Mouse (Mus musculus) E14TG2a.4 (cell line): Measurements from ENCODE around the gene Srsf12.

ENCODE experiments used
- H3K27me3 ChIP-seq: 2 replicates; pipeline ENCODE4 v1.6.1; 2014; ENCODE audit warnings: low read length, control low read depth; ENCODE audit not compliant: insufficient read depth
- H3K36me3 ChIP-seq: 2 replicates; pipeline ENCODE4 v1.6.1; 2014; ENCODE audit warnings: low read length, control low read depth; ENCODE audit not compliant: insufficient read depth
- H3K4me1 ChIP-seq: replicated peaks from 2 replicates; pipeline ENCODE4 v1.6.1; 2014; ENCODE audit warnings: low read depth, low read length, control low read depth
- H3K4me3 ChIP-seq: replicated peaks from 2 replicates; pipeline ENCODE4 v1.5.1; 2014; ENCODE audit warnings: mild to moderate bottlenecking, low read length
- H3K9me3 ChIP-seq: 2 replicates; pipeline ENCODE4 v1.6.1; 2014; ENCODE audit warnings: low read length, control low read depth
- CTCF ChIP-seq: conservative IDR thresholded peaks from 2 replicates; pipeline ENCODE4 v1.5.1; 2014; ENCODE audit warnings: low read length
- NANOG ChIP-seq: IDR thresholded peaks from 2 replicates; pipeline ENCODE4 v1.6.1; 2014; ENCODE audit warnings: borderline replicate concordance, low read length, mixed read lengths
- POU5F1 ChIP-seq: IDR thresholded peaks from 2 replicates; pipeline ENCODE4 v1.6.1; 2014; ENCODE audit warnings: low read length, borderline replicate concordance

Srsf12 gene

DNA sequence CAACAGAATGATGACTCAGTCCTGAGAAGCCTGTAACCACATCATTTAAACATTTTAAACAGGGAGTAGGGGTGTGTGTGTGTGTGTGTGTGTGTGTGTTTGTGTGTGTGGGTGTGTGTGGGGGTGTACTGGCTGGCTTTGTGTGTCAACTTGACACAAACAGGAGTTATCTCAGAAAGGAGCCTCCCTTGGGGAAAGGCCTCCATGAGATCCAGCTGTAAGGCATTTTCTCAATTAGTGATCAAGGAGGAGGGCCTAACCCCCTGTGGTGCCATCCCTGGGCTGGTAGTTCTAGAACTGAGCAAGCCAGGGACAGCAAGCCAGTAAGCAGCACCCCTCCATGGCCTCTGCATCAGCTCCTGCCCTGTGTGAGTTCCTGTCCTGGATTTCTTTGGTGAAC is 51.5 kb downstream of the Srsf12 start:
- Histone ChIP-seq H3K9me3 (no peaks in the 10 kb centered on the region), H3K4me1 (peaks cover 41% of the 10 kb centered on the region), H3K36me3 (no peaks in the 10 kb centered on the region), H3K27me3 (no peaks in the 10 kb centered on the region), H3K4me3 (no peak overlapping the region)
- TF ChIP-seq POU5F1, result no peak
- TF ChIP-seq NANOG, result no peak
- TF ChIP-seq CTCF, result no peak

DNA sequence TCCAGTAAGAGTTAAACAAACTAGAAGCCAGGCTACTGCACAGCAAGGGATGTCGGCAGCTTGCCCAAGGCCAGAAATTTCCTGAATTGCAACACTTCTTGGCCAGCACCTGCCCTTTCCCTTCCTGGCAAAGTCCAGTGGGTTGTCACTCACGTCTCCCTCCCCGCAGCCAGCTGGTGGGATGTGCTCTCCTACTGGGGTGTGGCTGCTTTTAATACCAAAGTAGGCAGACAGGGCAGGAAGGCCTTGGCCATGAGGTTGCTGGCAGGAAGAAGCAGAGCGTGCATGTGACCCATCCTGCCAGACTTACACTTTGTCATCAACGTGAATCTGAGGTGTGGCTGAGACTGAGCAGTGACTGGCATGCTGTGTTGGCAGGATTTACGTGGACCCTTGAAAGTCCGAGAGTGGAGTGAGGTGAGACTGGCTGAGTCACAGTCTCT is 52.5 kb downstream of the Srsf12 start:
- no peak overlapping the region for H3K4me3 ChIP-seq
- TF ChIP-seq NANOG, result no peak
- no peak for TF ChIP-seq CTCF
- no peak for TF ChIP-seq POU5F1
- H3K4me1 ChIP-seq, result peaks cover 48% of the 10 kb centered on the region
- H3K9me3 ChIP-seq, result no peaks in the 10 kb centered on the region
- no peaks in the 10 kb centered on the region for H3K27me3 ChIP-seq
- no peaks in the 10 kb centered on the region for H3K36me3 ChIP-seq

DNA sequence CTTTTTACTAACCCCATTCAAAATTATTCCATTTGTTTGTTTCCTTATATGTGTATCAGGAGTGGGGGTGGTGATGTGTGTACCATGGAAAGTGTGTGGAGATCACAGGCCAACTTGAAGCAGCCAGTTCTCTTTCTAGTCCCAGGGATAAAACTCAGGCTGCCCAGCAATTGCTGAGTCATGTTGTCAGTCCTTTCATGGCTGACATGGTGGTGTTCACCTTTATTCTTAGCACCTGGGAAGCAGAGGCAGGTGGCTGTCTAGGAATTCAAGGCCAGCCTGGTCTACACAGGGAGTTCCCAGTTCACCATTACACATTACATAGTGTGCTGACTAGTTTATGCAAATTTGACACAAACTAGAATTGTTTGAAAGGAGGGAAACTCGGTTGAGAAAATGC is 54.1 kb downstream of the Srsf12 start:
- H3K4me3 ChIP-seq, result no peak overlapping the region
- peaks cover 40% of the 10 kb centered on the region for H3K4me1 ChIP-seq
- peaks cover under 1% of the 10 kb centered on the region; the same call in 1 of the 2 replicates for H3K9me3 ChIP-seq
- TF ChIP-seq NANOG (no peak), CTCF (no peak), POU5F1 (no peak)
- H3K36me3 ChIP-seq, result no peaks in the 10 kb centered on the region
- H3K27me3 ChIP-seq, result no peaks in the 10 kb centered on the region

DNA sequence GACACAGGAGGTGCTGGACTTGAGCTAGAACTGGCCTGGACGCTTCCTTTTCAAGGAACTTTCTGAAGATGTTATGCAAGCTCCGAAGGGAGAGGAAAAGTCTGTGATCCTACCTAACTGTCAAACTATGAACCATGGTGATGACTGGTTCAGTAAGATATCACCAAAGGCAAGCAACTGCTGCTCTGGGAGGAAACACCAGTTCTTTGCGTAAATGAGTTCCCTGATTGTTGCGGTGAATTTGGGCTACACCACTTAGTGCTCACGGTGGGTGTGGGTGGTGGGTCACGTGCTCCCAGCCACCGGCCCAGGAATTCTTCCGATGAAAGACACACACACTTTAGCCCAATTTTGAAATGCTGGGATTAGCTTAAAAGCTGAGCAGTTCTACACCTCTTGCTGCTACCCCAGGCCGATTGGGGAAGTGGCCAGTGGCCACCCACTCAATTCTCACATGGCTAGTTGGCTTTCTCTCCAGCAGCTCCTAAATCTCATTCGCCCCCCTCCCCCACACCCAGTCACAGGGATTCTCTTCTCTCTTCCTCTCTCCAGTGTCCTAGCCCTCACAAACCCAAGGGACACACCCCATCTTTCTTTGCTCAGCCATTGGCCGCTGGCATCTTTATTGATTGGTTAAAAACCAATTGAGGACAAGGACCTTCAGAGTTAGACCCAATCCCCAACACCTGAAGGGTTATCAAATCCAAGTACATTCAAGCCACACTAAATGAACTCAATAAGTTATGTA is 56.4 kb downstream of the Srsf12 start:
- peak overlapping the region; percentile 54 for H3K4me3 ChIP-seq
- no peaks in the 10 kb centered on the region for H3K27me3 ChIP-seq
- H3K36me3 ChIP-seq, result no peaks in the 10 kb centered on the region
- peaks cover 39% of the 10 kb centered on the region for H3K4me1 ChIP-seq
- peaks cover 19% of the 10 kb centered on the region for H3K9me3 ChIP-seq
- TF ChIP-seq CTCF (no peak), POU5F1 (no peak), NANOG (no peak)

DNA sequence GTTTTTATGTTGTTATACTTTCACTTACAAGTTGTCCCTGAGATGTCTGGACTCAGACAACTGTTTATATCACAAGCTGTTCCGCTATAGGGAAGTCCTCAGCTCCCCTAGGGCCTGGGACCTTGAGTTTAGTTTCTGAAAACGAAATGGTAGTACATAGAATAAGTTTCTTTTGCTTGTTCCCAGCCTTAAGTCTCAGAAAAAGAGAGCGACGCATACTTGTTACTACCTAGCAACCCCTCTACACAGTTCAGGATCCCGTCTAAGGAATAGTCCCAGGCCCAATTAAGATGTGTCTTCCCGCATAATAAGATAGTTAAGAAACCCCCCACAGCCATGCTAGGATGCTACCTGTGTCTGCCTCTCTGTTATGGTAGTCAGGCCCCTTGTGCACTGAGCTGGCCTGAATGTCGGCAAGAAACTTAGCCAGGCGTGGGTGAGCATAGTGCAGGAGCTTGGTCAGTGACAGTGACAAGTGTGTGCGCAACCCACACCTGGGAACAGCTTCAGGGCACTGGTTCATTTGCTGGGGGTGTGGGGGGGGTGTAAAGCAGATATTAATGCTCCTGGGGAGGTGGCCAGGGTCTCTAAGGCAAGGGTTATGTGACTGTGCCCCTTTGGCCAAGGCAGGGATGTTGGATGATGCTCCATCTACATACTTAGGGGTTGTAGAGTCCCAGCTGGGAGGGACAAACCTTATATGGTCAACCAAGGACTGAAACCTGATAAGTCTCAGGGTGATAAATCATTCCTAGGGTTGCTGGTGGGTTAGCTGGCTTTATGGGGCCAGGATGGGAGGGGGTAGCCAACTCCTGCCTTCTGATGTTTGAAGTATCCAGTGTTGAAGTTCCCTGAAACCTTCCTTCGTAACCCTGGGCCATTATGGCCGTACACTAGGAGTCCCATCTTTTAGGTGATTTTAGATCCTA is 61.9 kb downstream of the Srsf12 start:
- TF ChIP-seq CTCF (no peak), POU5F1 (no peak), NANOG (no peak)
- 0 out of 2 replicates have a peak, but pooled peaks cover 3% of the 10 kb centered on the region for H3K36me3 ChIP-seq
- H3K4me1 ChIP-seq, result peaks cover 16% of the 10 kb centered on the region
- no peaks in the 10 kb centered on the region for H3K27me3 ChIP-seq
- peaks cover 47% of the 10 kb centered on the region for H3K9me3 ChIP-seq
- H3K4me3 ChIP-seq, result no peak overlapping the region

DNA sequence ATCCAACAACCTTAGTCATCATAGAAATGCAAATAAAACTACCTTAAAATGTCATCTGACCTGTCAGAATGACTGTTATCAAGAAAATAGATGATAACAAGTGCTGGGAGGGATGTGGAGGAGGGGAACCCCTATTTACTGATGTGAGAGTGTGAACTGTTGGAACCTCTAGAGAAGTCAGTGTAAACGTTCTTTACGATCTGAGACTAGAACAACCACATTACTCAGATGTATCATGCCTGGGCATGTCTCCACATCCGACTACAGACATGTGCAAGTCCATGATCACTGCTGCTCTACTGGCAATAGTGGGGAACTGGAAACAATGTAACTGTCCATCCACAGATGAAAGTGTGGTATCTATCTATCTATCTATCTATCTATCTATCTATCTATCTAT is 64.6 kb downstream of the Srsf12 start:
- no peak overlapping the region for H3K4me3 ChIP-seq
- no peaks in the 10 kb centered on the region for H3K27me3 ChIP-seq
- H3K9me3 ChIP-seq, result peaks cover 47% of the 10 kb centered on the region
- no peak for TF ChIP-seq CTCF
- TF ChIP-seq NANOG, result no peak
- no peak for TF ChIP-seq POU5F1
- H3K4me1 ChIP-seq, result peaks cover 12% of the 10 kb centered on the region
- H3K36me3 ChIP-seq, result 0 out of 2 replicates have a peak, but pooled peaks cover 3% of the 10 kb centered on the region

DNA sequence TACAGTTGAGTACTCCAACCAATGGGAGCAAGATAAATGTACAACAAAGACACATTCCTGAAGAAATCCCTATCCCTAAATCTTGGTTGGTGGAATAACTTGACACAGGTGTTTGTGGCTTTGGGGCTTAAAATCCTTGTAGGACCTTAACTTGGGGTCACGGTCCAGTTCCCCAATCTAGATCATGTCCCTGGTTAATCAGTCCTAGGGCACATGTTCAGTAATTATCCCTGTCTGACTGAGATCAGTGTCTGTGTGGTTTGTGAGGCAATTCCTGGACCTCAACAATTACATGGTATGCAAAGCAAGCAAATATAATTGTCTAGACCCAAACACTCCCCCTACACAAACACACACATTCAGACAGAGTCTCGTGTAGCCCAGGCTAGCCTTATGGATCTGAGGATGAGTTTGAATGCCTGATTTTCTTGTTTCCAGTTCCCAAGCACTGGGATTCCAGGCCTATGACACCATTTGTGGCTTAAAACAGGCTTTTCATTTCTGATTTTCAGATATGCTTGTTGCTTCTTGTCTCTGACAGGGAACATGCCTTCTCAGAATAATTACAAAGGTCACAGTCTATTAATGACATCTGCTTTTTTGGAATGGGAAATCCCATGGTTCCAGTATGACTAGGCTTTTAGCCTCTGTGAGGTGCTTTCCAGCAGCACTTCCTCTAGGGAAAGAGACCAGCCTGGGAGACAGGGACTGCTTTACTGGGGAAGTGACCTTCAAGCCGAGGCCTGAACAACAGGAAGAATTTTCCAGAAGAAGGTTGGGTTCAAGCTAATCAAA is 73.3 kb downstream of the Srsf12 start:
- Histone ChIP-seq H3K4me3 (no peak overlapping the region), H3K27me3 (no peaks in the 10 kb centered on the region), H3K4me1 (no peaks in the 10 kb centered on the region), H3K36me3 (no peaks in the 10 kb centered on the region), H3K9me3 (peaks cover 3% of the 10 kb centered on the region; the same call in 1 of the 2 replicates)
- TF ChIP-seq POU5F1 (no peak), NANOG (no peak), CTCF (no peak)
